Mouse (Mus musculus): ENCODE data around the gene Bcar3.

The Bcar3 gene

GRCm38 (mm10) chr3:122512725-122513375 lies 218.9 kb downstream of the Bcar3 start:
- no peak for DNase-seq (ENCODE audit: low spot score in 2 of 2)

- DNase-seq (ENCODE audit: low spot score in 2 of 2) = no peak
These were observed 221.8 kb downstream of the Bcar3 start for GRCm38 (mm10) chr3:122515568-122516326.

GRCm38 (mm10) chr3:122516327-122516695 lies 222.4 kb downstream of the Bcar3 start:
- no peak for DNase-seq (ENCODE audit: low spot score in 2 of 2)

- no peak for DNase-seq (ENCODE audit: low spot score in 2 of 2)
These were observed 223.8 kb downstream of the Bcar3 start for GRCm38 (mm10) chr3:122517726-122518125.

- no peak for DNase-seq (ENCODE audit: low spot score in 2 of 2)
These were observed 224.3 kb downstream of the Bcar3 start for GRCm38 (mm10) chr3:122518231-122518736.

GRCm38 (mm10) chr3:122519082-122519481 lies 225.1 kb downstream of the Bcar3 start:
- DNase-seq (ENCODE audit: low spot score in 2 of 2) = no peak

- no peak for DNase-seq (ENCODE audit: low spot score in 2 of 2)
These were observed 226.4 kb downstream of the Bcar3 start for GRCm38 (mm10) chr3:122520365-122520764.

- no peak for DNase-seq (ENCODE audit: low spot score in 2 of 2)
These were observed 226.9 kb downstream of the Bcar3 start for GRCm38 (mm10) chr3:122520875-122521274.

- DNase-seq (ENCODE audit: low spot score in 2 of 2) = no peak
These were observed 227.4 kb downstream of the Bcar3 start for GRCm38 (mm10) chr3:122521294-122521693.

- no peak for DNase-seq (ENCODE audit: low spot score in 2 of 2)
These were observed 234.5 kb downstream of the Bcar3 start for GRCm38 (mm10) chr3:122528477-122528876.

GRCm38 (mm10) chr3:122535938-122536703 lies 242.2 kb downstream of the Bcar3 start:
- no peak for DNase-seq (ENCODE audit: low spot score in 2 of 2)

GRCm38 (mm10) chr3:122538851-122539250 lies 244.9 kb downstream of the Bcar3 start:
- DNase-seq (ENCODE audit: low spot score in 2 of 2) = no peak

GRCm38 (mm10) chr3:122539961-122540690 lies 246.2 kb downstream of the Bcar3 start:
- DNase-seq (ENCODE audit: low spot score in 2 of 2) = no peak

- DNase-seq (ENCODE audit: low spot score in 2 of 2) = no peak
These were observed 247.0 kb downstream of the Bcar3 start for GRCm38 (mm10) chr3:122540918-122541317.

GRCm38 (mm10) chr3:122545346-122545745 lies 251.4 kb downstream of the Bcar3 start:
- DNase-seq (ENCODE audit: low spot score in 2 of 2) = no peak

- DNase-seq (ENCODE audit: low spot score in 2 of 2) = no peak
These were observed 253.5 kb downstream of the Bcar3 start for GRCm38 (mm10) chr3:122547469-122547868.

- no peak for DNase-seq (ENCODE audit: low spot score in 2 of 2)
These were observed 257.2 kb downstream of the Bcar3 start for GRCm38 (mm10) chr3:122551174-122551573.

- no peak for DNase-seq (ENCODE audit: low spot score in 2 of 2)
These were observed 263.8 kb downstream of the Bcar3 start for GRCm38 (mm10) chr3:122557766-122558165.

- no peak for DNase-seq (ENCODE audit: low spot score in 2 of 2)
These were observed 271.3 kb downstream of the Bcar3 start for GRCm38 (mm10) chr3:122565285-122565684.

- DNase-seq (ENCODE audit: low spot score in 2 of 2) = no peak
These were observed 272.2 kb downstream of the Bcar3 start for GRCm38 (mm10) chr3:122566112-122566511.

- no peak for DNase-seq (ENCODE audit: low spot score in 2 of 2)
These were observed 272.6 kb downstream of the Bcar3 start for GRCm38 (mm10) chr3:122566549-122566948.
